Mouse (Mus musculus) fat pad, adult 2 months (tissue): ENCODE measurements around the gene Dmbx1.

Experiments used
- DNase-seq: peaks from one replicate; pipeline ENCODE4 v3.0.0-alpha.2; 2011; ENCODE audit warnings: low read depth, low spot score; ENCODE audit errors: extremely low read depth

Gene Dmbx1

DNA sequence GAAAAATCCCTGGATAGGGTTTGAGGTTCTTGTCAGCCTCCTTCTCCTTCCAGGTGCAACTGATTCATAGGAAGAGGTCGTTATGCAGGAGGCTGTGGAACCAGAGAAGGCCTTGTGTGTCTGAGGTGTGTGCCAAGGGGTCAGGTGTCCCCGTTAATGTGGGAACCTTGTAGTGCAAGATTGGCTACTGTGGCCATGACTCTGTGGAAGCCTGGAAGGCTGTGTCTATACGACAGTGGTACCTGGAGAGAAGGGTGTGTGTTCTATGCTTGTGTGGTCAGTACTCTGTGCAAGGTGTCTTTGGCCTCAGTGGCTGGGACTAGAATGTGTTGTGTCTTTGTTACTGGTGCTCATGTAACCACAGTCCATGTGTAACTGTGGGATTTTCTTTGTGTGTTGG, 955 bp upstream of the Dmbx1 start:
- DNase-seq = no peak

DNA sequence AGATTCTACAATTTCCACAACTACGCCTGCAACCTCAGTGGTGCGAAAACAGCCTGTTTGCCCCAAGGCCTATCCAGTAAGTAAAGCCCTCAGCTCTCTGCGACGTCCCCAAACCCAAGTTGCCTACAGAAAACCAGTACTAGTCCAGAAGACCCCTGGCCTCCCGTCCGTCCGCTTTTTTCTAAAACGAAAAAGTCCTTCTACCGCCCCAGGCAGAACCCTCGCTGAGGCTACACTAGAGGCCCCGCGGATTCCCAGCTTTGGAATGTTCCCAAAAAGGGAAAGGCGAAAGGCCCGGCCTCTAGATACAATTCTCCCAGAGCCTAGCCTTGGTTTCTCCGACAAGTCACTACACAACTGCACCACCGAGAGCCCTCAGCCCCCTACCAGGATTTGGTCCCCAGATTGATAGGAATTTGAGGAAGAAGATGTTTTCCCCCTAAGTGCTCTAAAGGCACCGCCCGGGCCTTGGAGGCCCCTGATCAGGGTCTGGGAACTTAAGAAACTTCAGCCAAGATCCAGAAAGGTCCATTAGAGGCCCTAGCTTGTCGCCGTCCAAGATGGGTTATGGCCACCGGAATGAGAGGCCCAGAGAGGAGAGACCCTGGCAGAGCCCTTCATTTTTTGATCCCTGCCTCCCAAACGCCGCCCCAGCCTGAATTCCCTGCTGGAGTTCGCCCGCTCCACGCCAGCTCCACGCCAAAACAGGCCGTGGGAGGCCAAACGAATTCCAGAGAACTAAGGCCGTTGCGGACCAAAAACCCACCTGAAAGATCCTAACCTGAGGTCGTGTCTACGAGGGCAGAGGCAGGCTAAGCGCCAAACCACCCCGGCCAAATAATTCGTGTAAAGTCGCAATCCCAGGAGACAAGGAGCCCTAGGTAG, 1.2 kb downstream of the Dmbx1 start:
- no peak for DNase-seq

DNA sequence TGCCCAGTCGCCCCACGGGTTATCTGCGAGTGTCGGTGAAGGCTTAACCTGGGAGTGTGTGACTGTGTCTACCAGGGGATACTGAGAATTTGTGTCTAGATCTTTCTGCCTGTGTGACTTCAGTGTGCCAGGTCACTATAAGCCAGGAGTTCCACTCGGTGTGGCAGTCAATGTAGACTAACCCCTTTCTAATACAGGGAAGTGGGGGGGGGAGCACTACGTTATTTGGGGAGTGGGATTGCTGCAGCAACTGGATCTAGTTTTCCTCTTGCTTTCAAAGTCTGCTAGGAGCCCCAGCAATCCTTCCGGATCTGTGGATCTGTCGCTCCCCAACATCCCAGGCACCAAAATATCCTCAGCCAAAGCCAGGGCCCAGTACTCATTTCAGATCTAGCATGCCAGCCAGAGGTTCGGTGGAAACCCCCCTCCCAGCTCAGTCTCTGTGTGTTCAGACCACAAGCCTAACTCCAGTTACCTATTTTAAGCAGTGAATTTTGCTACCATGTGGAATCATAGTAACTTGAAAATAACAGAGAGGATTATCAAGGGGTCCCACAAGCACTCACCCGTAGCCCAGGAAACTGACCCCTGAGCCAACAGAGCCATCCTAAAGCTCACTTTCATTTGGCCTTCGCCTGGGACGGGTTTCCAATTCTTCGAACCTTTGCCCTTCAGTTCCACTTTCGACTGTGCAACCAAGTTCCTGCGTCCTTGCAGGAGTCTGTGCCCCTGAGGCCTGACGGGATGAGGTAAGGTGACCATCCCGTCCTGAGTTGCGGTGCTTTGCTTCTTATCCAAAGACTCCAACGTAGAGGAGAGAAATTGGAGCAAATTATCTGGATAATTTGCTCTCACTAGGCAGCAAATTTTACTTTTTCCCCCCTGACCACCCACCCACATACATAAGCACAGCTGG, 2.4 kb downstream of the Dmbx1 start:
- no peak for DNase-seq

DNA sequence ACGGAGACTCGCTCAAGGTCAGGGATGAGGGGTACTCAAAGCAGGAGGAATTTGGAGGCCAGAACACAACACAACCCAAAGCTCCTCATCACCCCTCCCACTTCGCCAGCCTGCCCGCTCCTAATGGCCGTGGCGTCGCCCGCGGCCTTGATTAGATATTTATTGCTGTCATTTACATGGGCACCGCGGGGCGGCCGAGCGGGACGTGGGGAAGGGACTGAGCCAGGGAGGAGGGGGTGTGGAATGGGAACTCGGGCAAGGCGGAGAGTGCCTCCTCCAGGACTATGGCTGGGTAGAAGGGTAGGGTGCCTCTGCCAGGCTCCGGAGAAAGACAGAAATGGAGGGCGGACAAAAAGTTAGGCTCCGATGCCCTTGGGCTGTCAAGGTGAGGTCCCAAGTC, 3.1 kb downstream of the Dmbx1 start:
- DNase-seq = no peak

DNA sequence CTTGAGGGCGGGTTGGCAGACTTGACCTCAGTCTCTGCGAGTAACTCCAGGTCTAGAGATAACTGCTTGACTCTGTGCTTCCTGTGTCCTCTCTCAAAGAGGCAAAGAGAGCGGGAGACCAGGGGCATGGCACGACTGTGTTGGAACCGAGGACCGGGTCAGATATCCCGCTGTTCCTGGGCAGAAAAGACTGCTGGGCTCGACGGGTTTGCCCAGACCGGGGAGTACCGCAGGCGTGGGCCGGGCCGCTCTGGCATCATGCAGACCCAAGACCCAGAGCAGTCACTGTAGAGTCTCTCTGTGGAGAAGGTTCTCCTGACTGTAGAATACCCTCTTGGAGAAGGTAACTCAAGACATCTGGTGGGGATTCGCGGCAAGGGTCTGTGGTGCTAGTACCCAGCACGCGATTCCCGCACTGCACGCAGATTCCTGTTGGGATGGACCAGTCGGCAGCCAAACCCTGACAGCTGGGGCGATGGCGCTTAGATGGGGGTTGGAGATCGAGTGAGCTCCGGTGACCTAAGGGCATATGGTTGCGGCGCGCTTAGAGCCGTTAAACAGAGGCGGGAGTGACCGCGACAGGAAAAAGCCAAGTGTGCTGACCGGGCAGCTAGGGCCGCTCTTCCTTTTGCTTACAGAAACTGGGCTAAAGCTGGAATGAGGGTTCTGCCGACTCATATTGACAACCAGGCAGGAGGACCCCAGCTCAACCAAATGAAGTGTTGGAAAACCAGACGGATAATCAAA, 3.7 kb downstream of the Dmbx1 start:
- DNase-seq = no peak

DNA sequence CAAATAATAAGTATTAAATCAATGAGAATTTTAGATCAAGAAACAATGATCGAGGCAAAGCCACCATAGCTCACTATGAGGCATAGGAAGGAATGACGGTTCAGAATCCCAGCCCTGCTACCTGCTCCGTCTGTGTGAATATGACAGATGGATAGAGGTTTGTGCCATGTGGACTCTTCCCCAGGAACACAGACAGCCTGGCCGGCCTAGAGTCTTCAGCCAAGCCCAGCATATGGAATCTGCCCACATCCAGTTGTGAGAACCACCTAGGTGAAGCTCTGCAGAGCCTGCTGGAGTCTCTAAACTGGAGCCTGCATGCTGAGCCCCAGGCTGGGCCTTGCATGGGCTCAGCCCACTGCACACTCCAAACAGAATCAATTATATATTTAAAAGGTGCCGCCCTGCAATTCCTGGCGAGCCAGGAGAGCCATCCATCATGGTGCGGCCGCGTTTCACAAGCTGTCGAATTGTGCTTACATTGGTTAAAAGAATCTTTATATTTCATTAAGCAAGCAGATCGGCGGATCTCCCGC, 8.1 kb downstream of the Dmbx1 start:
- DNase-seq = no peak

DNA sequence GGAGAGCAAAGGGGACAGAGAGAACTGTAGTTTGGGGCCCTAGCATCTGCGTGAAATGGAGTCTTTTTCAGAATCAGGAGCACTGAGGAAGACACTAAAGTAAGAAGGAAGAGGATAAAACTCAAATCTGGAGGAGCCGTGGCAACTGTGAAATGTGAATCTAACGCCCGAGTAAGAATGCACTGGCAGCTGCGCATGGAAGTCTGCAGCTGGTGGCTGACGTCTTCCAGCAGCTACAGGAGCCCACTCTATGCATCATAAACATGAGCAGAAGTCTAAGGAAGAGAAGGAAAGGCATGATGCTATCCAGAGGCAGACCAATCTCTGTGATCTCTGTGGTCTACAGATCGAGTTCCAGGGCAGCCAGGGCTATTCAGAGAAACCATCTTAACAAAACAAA, 12.1 kb downstream of the Dmbx1 start:
- no peak for DNase-seq

DNA sequence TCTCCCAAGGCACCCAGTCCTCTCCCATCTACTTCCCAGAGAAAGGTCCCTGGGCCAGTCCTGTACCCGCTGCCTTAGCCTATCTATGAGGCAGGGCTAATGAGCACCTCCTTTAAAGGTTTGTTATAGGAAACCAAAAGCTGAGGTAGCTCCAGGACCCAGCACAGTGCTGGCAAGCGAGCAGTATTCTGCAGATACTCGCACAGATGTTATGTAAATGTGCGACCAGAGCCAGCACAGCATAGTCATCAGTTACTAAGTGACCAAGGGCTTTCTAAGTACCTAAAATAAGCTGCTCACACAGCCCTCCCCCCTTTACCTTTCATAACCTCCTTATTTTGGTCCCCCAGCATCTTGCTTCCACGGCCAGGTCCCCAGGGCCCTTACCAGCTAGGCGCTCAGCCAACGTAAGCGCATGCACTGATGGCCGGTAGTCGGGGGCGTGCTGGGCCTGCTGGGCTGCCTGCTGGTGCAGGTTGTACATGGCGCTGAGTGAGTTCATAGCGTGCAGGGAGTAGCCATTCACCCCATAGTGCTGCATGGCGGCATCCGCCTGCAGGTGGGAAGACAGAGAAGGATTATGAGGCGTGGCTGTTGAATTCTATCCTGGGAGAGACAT, 16.4 kb downstream of the Dmbx1 start:
- no peak for DNase-seq

DNA sequence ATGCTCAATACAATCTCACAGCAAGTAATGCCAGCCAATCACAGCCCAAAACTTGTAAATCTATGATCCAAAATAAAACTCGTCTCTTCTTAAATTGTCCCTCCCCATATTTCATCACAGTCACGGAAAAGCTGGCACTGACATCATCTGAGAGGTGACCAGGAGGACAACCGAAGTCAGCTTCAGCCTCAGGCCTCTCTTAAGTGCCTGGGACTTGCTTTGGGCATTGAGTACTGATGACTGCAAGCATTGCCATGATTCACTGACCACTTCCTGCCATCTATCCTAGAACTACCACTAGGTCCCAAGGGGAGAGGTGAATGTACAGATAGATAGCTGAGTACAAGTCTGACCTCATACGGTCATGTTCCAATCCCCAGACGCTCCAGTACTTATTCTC, 17.0 kb downstream of the Dmbx1 start:
- no peak for DNase-seq

DNA sequence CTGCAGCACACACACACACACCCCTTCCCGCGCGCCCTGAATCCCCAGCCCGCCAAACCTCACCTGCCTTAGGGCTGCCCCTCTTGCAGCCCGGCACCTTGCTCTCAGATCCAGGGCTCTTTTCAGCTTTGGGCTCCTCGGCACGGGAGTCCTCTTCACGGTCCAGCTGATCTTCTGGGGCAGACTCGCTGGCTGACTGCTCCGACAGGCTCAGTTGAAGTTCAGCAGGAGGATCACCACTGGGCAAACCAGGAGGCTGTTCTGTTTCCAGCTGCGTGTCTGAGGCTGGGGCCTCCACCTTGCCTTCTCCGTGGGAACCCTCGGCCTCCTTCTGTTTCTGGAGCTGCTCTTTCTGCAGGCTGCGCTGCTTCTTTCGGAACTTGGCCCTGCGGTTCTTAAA, 19.8 kb downstream of the Dmbx1 start:
- DNase-seq = no peak

DNA sequence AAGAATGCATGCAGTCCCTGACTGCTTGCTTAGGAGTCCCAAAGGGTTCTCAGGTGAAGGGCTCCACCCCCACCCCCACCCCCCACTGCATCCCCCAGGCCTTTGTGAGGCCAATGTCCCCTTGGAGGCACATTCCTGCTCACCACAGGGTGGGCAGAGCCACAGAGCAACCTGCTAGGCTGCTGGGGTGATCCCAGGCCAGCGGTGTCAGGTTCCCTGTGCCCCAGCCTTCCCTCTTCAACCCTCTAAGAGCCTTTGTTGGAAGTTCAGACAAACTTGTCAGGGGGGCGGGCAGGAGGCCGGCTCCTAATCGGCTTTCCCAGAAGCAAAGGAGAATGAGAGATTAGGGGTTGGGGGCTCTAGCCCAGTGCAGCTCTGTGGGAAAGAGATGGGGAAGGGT, 28.1 kb downstream of the Dmbx1 start:
- DNase-seq = no peak

DNA sequence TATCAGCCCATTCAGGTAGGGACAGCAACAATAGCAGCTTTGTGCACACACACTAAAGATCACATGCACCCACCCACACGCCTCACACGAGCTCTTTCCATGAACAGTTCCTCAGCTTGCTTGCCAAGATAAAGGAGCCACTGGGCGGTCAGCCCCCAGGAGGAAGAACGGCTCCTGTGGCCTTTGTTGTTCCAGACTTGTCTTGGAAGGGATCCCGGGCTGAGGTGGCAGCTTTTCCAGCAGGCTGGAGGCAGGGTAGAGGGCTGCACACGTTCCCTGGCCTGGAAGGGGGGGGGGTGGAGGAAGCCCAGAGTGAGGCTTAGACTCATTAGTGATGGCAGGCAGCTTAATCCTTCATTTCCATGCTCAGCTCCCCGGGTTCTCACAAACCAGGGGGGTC, 31.1 kb downstream of the Dmbx1 start:
- peak; percentile 88 for DNase-seq

DNA sequence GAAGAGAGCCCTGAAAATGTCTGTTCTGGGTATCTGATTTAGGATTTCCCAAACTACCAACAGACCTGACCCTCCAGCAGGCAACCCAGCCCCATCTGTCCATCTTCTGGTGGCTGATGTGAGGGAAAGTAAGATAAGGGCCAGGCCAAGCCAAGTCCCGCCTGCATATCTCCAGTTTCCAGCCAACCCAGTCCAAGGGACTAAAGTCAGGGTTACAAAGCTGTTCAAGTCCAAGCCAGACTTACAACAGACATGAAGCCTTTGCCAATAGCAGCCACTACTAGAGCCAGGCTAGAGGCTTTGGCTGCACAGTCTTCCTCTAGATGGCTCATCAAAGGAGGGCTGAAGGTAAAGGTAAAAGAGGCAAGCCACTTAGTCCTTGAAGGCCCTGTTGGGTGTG, 31.7 kb downstream of the Dmbx1 start:
- DNase-seq = peak; percentile 82

DNA sequence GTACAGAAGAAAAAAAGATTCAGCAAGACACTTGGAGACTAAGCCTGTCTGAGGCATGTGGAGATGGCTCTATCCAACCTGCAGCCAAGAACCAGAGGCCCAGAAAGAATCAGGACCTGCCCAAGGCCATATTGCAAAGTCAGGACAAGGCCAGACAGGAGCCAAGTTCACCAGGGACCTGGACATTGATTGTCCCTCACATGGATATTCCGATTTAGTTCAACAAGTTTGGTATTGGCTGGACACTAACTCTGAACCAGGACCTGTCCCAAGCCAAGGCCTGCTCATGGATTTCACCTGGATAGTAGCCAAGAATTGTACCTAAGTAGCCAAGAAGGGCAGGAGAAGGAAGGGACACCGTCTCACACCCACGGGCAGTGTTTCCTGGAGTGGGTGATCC, 32.9 kb downstream of the Dmbx1 start:
- DNase-seq = no peak

DNA sequence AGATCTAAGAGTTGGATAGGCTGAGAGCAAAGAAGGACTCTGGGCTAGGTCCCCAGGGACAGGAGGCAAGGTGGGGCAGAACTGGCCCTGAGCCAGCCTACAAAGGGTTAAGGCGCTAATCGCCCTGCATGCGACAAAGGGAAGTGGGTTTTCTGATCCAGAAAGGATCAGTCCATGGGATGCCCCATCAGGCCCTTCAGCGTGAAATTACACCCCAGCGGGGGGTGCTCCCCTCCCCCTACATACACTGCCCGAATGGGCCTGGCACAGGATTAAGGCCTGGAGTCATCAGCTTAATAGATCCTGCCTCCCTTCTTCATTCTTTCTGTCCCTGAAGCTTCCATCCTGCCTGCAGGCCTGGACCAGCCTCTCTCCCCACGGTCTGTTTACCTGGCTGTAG, 34.0 kb downstream of the Dmbx1 start:
- no peak for DNase-seq

DNA sequence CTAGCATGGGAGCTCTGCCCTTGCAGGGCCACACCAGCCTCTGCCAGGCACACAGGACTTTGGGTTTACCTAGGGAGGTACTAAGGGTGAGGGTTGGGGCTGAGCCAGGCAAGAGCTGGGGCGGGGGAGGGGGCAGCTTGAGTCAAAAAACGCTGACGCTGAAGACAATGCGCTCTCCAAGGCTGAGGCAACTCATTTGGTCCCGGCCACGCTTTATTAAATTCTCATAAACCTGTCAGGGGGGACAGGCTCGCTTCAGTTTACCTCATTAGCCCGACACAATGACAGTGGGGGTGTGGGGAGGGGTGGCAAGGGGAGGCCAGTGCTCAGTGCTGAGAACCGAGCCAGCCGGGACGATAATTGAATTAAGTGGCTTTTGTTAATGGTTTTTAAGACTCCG, 35.4 kb downstream of the Dmbx1 start:
- no peak for DNase-seq

DNA sequence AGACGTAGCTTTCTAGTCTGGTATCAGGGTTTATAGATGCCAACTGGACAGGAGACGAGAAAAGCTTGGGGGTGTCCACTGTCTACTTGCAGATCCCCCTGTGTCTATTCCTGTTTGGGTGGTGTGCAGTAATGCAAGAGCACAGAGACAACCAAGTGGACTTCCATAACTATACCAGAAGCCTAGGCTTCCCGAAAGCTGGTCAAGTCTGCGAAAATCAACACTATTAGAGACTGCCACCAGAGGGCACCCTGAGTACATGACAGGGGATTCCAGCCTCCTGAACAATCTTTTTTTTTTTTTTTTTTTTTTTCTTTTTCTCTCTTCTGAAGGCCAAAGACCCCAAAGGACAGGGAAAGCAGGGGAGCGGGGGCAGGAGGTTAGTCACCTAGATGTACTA, 36.9 kb downstream of the Dmbx1 start:
- DNase-seq = no peak

DNA sequence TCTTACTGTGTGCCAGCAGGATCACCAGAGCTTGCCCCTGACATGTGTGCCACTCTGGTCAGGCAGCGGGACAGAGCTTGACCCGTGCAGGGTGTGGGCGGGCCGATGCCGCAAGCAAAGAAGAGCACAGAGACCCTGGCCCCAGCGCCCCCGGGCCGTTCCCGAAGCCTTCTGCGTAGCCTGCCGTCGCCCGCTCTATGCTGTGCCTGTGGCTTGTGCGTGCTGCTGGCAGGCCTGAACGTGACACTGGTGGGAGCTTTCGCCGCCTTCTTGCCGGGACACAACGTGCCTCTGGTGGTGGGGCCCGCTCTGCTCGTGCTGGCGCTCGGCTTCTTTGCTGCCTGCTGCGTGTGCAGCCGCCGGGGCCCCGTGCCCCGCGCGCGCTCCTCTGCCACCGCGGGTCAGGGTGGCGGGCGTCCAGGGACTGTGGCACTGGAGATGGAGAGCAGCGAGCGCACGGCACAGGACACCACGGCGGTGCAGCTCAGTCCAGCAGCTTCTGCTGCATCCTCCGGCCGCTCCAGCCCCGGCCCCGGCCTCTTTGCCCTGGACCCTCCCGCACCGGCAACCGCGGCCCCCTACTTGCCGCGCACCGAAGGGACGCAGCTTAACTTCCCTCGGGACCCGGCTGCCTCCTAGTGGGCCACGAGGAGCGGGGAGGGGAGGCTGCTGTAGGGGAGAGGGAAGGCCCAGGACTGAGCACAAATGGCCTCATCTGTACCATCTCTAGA, 41.7 kb downstream of the Dmbx1 start:
- DNase-seq = no peak

DNA sequence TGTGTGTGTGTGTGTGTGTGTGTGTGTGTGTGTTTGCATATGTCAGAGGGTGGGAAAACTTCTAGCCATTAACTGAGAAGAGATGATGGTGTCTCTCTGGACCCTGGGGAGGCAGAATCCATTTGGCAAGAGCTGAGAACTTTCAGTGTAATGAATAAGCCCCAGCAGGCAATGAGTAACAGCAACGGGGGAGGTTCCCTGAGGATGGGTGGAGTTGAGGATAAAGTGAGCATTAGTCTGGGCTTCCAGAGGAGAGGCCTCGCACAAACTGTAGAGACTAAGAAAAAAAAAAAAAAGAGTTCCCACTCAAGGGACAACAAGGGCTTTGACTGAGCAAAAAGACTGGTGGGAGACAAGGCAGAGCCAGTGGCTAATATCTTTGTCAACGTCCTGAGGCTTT, 45.4 kb downstream of the Dmbx1 start:
- DNase-seq = no peak

DNA sequence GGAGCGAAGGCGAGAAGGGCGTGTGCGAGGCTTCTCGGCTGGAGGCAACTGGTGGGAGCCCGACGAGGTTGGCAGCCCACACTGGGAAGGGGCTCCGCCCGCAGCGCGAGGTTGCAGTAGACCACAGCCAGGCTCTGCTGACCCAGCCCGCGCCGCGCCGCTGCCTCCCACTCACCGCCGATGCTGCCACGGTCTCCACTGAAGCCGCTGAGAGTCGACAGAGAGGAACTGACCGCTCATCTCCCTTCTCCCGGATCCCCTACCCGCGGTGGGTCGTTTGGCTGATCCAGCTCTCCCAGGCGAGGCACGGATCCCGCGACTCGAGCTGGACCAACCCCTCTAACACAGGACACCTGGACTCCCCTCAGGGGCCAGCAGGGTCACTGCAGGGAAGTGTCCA, 49.2 kb downstream of the Dmbx1 start, which contains the start of gene 6430628N08Rik:
6430628N08Rik (plus strand) TSS at position 113 of the 400 bp plus-strand sequence.
- no peak for DNase-seq
